Mouse (Mus musculus): ENCODE measurements around the gene Kdm6b. TPM values are rescaled to one million over a fixed set of nuclear protein-coding genes. Genes with fewer than 3 reads are reported as not detected.

Gene Kdm6b
- polyA plus RNA-seq, 1 experiment from 2014 or later: 23.2 TPM

DNA sequence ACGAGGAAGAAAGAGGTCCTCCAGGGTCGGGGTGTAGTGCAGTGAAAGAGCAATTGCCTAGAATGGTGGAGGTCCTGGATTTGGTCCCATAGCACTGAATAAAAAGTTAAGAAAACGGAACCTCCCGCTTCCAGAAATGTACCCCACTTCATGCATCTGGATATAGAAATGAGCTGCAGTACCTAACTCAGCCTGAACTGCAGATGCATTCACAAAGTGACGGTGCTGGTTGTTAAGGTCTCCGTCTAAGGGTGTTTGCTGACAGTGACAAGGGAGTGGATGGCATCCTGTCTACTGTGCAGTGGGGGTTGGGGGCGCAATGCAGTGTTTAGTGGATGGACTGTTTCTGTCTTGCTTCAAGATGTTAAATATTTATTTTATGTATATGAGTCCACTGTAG is 26.7 kb downstream of the Kdm6b start:
- TF ChIP-seq CTCF (IDR thresholded peaks at IDR 0.05; ENCODE audit: low read depth): peak; percentile 48
- Histone ChIP-seq H3K27ac (no peak overlapping the region), H3K36me3 (ENCODE audit: insufficient read depth, low read length) (no peaks in the 10 kb centered on the region), H3K9me3 (replicated peaks; ENCODE audit: low read length) (no peaks in the 10 kb centered on the region), H3K4me2 (ENCODE audit: low read length) (no peak overlapping the region), H3K4me3 (replicated peaks; ENCODE audit: low read depth, low read length) (no peak overlapping the region), H3K27me3 (ENCODE audit: insufficient read depth, low read length) (no peaks in the 10 kb centered on the region), H3K9ac (ENCODE audit: low read depth, low read length) (no peak overlapping the region), H3K4me1 (replicated peaks; ENCODE audit: insufficient read depth, low read length) (no peaks in the 10 kb centered on the region)
- no peak for DNase-seq (ENCODE audit: low spot score)
- no peak for ATAC-seq (replicated peaks; ENCODE audit: low FRiP score, low read depth)
- WGBS: 78% methylated on average over 7 of the region's 7 CpGs

DNA sequence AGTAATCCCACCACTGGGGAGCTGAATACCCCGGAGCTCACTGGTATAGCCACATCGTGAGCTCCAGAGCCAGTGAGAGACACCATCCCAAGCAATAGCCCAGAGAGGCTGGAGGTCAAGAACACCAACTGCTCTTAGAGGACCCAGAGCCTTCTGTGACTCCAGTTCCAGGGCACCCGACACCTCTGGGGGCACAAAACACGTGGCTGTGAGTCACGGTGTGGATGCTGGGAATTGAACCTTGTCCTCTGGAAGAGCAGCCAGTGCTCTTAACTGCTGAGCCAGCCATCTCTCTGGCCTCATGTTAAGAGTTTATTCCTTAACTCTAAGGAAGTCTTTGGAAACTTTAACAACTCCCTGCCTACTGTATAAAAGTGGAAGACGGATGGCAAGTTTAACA is 28.5 kb downstream of the Kdm6b start:
- Histone ChIP-seq H3K36me3 (ENCODE audit: insufficient read depth, low read length) (no peaks in the 10 kb centered on the region), H3K4me3 (replicated peaks; ENCODE audit: low read depth, low read length) (no peak overlapping the region), H3K27me3 (ENCODE audit: insufficient read depth, low read length) (no peaks in the 10 kb centered on the region), H3K27ac (peak overlapping the region; percentile 47; the same call in 1 of the 2 replicates), H3K9ac (ENCODE audit: low read depth, low read length) (no peak overlapping the region), H3K9me3 (replicated peaks; ENCODE audit: low read length) (no peaks in the 10 kb centered on the region), H3K4me2 (ENCODE audit: low read length) (no peak overlapping the region), H3K4me1 (replicated peaks; ENCODE audit: insufficient read depth, low read length) (no peaks in the 10 kb centered on the region)
- no peak for TF ChIP-seq CTCF (IDR thresholded peaks at IDR 0.05; ENCODE audit: low read depth)
- 58% methylated on average over 6 of the region's 6 CpGs for WGBS
- ATAC-seq (replicated peaks; ENCODE audit: low FRiP score, low read depth) (peak; percentile 50; the same call in 1 of the 2 replicates), DNase-seq (ENCODE audit: low spot score) (no peak)

DNA sequence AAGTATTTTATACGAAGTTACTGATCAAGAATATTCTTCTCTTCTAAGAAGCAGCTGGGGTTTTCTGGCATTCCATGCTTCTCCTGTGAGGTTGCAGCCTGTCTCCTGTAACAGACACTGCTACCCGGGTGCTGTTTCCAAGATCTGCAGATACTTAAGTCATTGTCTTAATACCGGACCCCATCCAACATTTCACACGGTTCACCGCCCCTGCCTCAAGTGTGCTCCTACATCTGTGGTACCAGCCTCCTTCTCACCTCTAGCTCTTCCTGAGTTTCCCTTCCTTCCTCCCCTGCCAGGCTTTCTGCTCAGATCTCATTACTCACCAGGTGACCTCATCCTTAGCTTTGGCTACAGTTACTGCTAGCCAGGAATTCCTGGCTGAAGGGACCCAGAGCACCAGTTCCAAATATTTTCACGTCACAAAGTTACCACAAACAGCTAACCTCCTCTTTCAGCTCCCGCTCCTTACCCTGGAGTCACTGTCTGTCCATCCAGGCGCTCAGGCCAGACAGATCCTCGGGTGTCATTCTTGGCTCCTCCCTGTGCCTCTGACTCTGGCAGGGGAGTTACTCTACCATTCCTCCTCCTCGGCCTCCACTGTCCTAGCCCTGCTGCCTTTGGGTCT is 30.9 kb downstream of the Kdm6b start:
- no peaks in the 10 kb centered on the region for H3K4me1 ChIP-seq (replicated peaks; ENCODE audit: insufficient read depth, low read length)
- ATAC-seq (replicated peaks; ENCODE audit: low FRiP score, low read depth): 0 out of 2 replicates have a peak, but pooled peaks have one; percentile 22
- H3K27me3 ChIP-seq (ENCODE audit: insufficient read depth, low read length): no peaks in the 10 kb centered on the region
- H3K27ac ChIP-seq: no peak overlapping the region
- TF ChIP-seq CTCF (IDR thresholded peaks at IDR 0.05; ENCODE audit: low read depth): no peak
- WGBS: 51% methylated on average over 10 of the region's 10 CpGs
- H3K9ac ChIP-seq (ENCODE audit: low read depth, low read length): 0 out of 2 replicates have a peak overlapping the region, but pooled peaks have one; percentile 13
- no peak overlapping the region for H3K4me3 ChIP-seq (replicated peaks; ENCODE audit: low read depth, low read length)
- peak; percentile 30 for DNase-seq (ENCODE audit: low spot score)
- no peaks in the 10 kb centered on the region for H3K36me3 ChIP-seq (ENCODE audit: insufficient read depth, low read length)
- no peaks in the 10 kb centered on the region for H3K9me3 ChIP-seq (replicated peaks; ENCODE audit: low read length)
- H3K4me2 ChIP-seq (ENCODE audit: low read length): no peak overlapping the region

DNA sequence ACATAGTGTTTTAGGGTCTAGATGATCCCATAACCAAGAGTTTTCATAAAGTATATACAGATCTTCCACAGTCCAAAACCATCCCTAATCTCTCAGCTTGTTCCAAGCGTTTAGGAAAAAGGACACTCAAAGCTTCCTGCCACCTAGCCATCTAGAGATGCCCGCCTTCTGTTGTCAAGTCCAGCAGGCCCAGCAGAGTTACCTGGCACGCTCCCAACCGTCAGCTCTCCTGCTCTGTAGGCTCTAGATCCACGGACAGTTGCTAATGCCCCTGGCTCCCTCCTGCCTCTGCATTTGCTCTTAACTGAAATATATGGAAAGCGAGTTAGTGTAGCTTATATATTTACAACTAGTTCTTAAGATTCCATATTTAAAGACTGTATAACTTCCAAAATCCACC is 32.1 kb downstream of the Kdm6b start:
- no peak for ATAC-seq (replicated peaks; ENCODE audit: low FRiP score, low read depth)

DNA sequence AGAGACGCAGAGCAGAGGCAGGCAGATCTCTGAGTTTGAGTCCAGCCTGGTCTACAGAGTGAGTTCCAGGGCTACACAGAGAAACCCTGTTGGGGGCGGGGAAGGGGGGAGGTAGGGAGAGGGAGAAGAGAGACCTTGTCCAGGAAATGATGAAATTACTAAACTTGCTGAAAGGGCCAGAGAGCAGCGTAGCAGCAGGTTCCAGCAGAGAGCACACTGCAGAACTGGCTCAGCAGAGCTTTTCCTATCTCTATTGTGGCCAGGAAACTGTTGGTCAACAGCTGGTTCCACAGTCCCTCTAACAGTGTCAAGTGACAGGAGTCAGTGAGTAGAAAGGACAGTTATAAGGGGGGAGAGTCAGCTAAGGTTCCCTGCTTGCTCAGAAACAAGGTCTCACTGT is 33.9 kb downstream of the Kdm6b start:
- Histone ChIP-seq H3K4me2 (ENCODE audit: low read length) (no peak overlapping the region), H3K27ac (no peak overlapping the region), H3K4me1 (replicated peaks; ENCODE audit: insufficient read depth, low read length) (no peaks in the 10 kb centered on the region), H3K4me3 (replicated peaks; ENCODE audit: low read depth, low read length) (no peak overlapping the region), H3K27me3 (ENCODE audit: insufficient read depth, low read length) (no peaks in the 10 kb centered on the region), H3K36me3 (ENCODE audit: insufficient read depth, low read length) (0 out of 2 replicates have a peak, but pooled peaks cover 4% of the 10 kb centered on the region), H3K9me3 (replicated peaks; ENCODE audit: low read length) (no peaks in the 10 kb centered on the region), H3K9ac (ENCODE audit: low read depth, low read length) (no peak overlapping the region)
- DNase-seq (ENCODE audit: low spot score): no peak
- no peak for TF ChIP-seq CTCF (IDR thresholded peaks at IDR 0.05; ENCODE audit: low read depth)
- no peak for ATAC-seq (replicated peaks; ENCODE audit: low FRiP score, low read depth)
- WGBS: 84% methylated on average over 3 of the region's 3 CpGs

More for the DNA sequence above, 32.1 kb downstream of the Kdm6b start:
- Histone ChIP-seq H3K4me1 (replicated peaks; ENCODE audit: insufficient read depth, low read length) (no peaks in the 10 kb centered on the region), H3K27me3 (ENCODE audit: insufficient read depth, low read length) (no peaks in the 10 kb centered on the region), H3K4me3 (replicated peaks; ENCODE audit: low read depth, low read length) (no peak overlapping the region), H3K9me3 (replicated peaks; ENCODE audit: low read length) (no peaks in the 10 kb centered on the region), H3K4me2 (ENCODE audit: low read length) (no peak overlapping the region), H3K27ac (no peak overlapping the region), H3K9ac (ENCODE audit: low read depth, low read length) (no peak overlapping the region), H3K36me3 (ENCODE audit: insufficient read depth, low read length) (0 out of 2 replicates have a peak, but pooled peaks cover 3% of the 10 kb centered on the region)
- no peak for TF ChIP-seq CTCF (IDR thresholded peaks at IDR 0.05; ENCODE audit: low read depth)
- 77% methylated on average over 6 of the region's 6 CpGs for WGBS
- DNase-seq (ENCODE audit: low spot score): no peak

DNA sequence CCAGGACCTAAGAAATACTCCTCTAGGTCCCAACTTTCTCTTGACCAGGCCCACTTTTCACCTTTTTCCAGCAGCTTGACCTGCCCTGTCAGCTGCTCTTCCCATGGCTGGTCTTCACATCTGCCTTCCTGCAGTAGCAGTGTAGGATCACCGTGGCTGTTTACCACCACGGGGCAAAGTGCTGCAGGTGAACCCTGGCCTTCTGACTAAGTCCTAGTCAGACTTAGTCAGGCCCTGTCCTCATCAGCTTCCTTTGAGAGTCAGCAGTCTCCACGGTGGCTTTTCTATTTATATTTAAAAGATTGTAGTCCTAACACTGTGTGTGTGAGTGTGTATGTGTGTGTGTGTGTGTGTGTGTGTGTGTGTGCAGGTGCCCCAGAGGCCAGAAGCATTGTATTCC is 35.7 kb downstream of the Kdm6b start:
- WGBS: 76% methylated on average over 3 of the region's 3 CpGs
- DNase-seq (ENCODE audit: low spot score): no peak
- no peaks in the 10 kb centered on the region for H3K27me3 ChIP-seq (ENCODE audit: insufficient read depth, low read length)
- H3K9ac ChIP-seq (ENCODE audit: low read depth, low read length): no peak overlapping the region
- no peak overlapping the region for H3K4me3 ChIP-seq (replicated peaks; ENCODE audit: low read depth, low read length)
- peak; percentile 89 for ATAC-seq (replicated peaks; ENCODE audit: low FRiP score, low read depth)
- peaks cover 15% of the 10 kb centered on the region; the same call in 1 of the 2 replicates for H3K36me3 ChIP-seq (ENCODE audit: insufficient read depth, low read length)
- no peak overlapping the region for H3K4me2 ChIP-seq (ENCODE audit: low read length)
- TF ChIP-seq CTCF (IDR thresholded peaks at IDR 0.05; ENCODE audit: low read depth): no peak
- no peaks in the 10 kb centered on the region for H3K9me3 ChIP-seq (replicated peaks; ENCODE audit: low read length)
- 0 out of 2 replicates have a peak overlapping the region, but pooled peaks have one; percentile 32 for H3K27ac ChIP-seq
- H3K4me1 ChIP-seq (replicated peaks; ENCODE audit: insufficient read depth, low read length): no peaks in the 10 kb centered on the region
